Mouse (Mus musculus): Measurements from ENCODE around the gene Psen1. TPM values are rescaled to one million over a fixed set of nuclear protein-coding genes. Genes with fewer than 3 reads are reported as not detected.

The Psen1 gene
- polyA plus RNA-seq, 1 experiment: 36.6 TPM

DNA sequence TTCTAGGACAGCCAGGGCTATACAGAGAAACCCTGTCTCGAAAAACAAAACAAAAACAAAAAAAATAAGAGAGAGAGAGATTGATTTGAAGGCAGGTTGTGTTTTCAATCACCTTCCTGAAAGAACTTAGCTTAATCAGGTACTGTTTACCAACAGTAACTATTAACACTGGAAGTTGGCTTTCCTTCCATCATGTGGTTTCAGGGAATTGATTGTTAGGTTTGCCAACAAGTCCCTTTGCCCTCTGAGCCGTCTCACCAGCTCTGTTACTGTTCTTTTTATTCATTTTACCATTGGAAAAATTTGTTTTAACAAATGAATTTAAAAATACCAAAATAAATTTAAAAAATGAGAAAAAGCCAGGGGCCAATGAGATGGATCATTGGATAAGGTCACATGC lies 22.0 kb downstream of the Psen1 start:
- Histone ChIP-seq H3K36me3 (ENCODE audit: control insufficient read depth, insufficient read depth) (peaks cover 29% of the 10 kb centered on the region), H3K4me3 (ENCODE audit: insufficient read depth, poor library complexity, severe bottlenecking) (no peak overlapping the region), H3K79me2 (ENCODE audit: control insufficient read depth, insufficient read depth) (no peaks in the 10 kb centered on the region), H3ac (ENCODE audit: control insufficient read depth, insufficient read length, low read depth) (no peak overlapping the region), H3K79me3 (ENCODE audit: low read depth) (no peaks in the 10 kb centered on the region), H3K27me3 (ENCODE audit: control insufficient read depth, insufficient read depth, insufficient read length) (no peaks in the 10 kb centered on the region)
- no peak for TF ChIP-seq MYOG (IDR thresholded peaks at IDR 0.05; ENCODE audit: control insufficient read depth, extremely low read depth, insufficient read length)
- no peak for TF ChIP-seq USF1 (IDR thresholded peaks at IDR 0.05; ENCODE audit: low read depth)
- no peak for TF ChIP-seq FOSL1 (IDR thresholded peaks at IDR 0.05; ENCODE audit: insufficient read depth, low read length, poor library complexity, severe bottlenecking)
- TF ChIP-seq CEBPB (IDR thresholded peaks at IDR 0.05; ENCODE audit: low read depth): no peak
- no peak for TF ChIP-seq MAX (IDR thresholded peaks at IDR 0.05)

DNA sequence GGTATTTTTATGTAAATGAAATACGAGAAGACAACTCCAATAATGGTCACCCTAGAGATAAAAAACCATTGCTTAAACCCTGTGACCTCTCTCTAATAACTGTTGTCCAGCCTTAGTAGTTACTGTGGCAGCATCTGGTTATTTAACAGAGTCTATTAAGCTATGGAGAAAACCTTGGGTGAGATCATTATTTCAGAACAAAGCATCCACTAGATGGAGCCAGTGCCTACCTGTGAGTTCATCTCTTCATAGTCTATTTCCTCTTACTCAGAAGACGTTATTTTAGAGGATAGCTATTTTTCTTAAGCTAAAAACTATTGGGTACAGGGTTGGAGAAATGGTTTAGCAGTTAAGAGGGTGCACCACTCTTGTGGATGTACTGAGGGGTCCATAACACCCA lies 25.8 kb downstream of the Psen1 start:
- H3K4me3 ChIP-seq (ENCODE audit: insufficient read depth, poor library complexity, severe bottlenecking): no peak overlapping the region
- peaks cover 46% of the 10 kb centered on the region for H3K36me3 ChIP-seq (ENCODE audit: control insufficient read depth, insufficient read depth)
- no peak for TF ChIP-seq USF1 (IDR thresholded peaks at IDR 0.05; ENCODE audit: low read depth)
- TF ChIP-seq CTCF (IDR thresholded peaks at IDR 0.05; ENCODE audit: control insufficient read depth, insufficient read depth, insufficient read length): no peak
- H3K79me3 ChIP-seq (ENCODE audit: low read depth): no peaks in the 10 kb centered on the region
- H3K27me3 ChIP-seq (ENCODE audit: control insufficient read depth, insufficient read depth, insufficient read length): no peaks in the 10 kb centered on the region
- no peak overlapping the region for H3ac ChIP-seq (ENCODE audit: control insufficient read depth, insufficient read length, low read depth)
- H3K79me2 ChIP-seq (ENCODE audit: control insufficient read depth, insufficient read depth): no peaks in the 10 kb centered on the region

DNA sequence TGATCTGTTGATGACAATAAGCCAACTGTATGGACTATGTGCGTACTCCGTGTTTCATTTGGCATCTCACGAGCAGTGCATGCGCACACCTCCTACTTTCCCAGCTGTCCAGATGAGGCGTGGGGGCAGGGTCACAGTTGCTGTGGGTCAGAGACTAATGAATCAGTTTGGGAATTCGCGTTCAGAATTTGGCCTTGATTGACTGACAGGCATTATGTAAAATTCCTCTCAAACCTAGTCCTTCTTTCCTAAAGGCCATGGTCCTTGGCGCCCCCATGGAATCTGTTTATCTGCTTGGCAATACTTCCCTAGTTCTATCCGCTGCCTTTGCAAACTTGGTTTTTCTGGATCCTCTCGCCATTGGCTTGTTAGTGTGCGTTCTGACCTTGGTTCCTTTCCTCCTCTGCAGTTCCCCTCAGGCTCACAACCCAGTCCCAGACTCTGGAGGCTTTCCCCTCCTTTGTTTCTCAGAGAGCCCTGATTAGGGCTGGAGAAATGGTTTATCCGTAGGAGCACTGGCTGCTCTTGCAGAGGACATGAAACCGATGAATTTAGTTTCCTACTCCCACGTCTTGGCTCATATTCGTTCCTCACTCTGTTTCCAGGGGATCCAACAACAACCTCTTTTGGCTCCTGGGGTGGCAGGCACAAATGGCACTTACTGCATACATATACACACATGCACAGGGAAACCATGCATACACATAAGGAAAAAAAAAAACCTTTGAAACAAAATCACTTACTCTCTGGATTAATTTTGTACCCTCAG lies 28.6 kb downstream of the Psen1 start:
- TF ChIP-seq USF1 (IDR thresholded peaks at IDR 0.05; ENCODE audit: low read depth) (no peak), CTCF (IDR thresholded peaks at IDR 0.05; ENCODE audit: control insufficient read depth, insufficient read depth, insufficient read length) (no peak)
- H3K27me3 ChIP-seq (ENCODE audit: control insufficient read depth, insufficient read depth, insufficient read length): no peaks in the 10 kb centered on the region
- H3ac ChIP-seq (ENCODE audit: control insufficient read depth, insufficient read length, low read depth): no peak overlapping the region
- no peak overlapping the region for H3K4me3 ChIP-seq (ENCODE audit: insufficient read depth, poor library complexity, severe bottlenecking)
- peaks cover 71% of the 10 kb centered on the region for H3K36me3 ChIP-seq (ENCODE audit: control insufficient read depth, insufficient read depth)
- H3K79me2 ChIP-seq (ENCODE audit: control insufficient read depth, insufficient read depth): no peaks in the 10 kb centered on the region
- H3K79me3 ChIP-seq (ENCODE audit: low read depth): no peaks in the 10 kb centered on the region

DNA sequence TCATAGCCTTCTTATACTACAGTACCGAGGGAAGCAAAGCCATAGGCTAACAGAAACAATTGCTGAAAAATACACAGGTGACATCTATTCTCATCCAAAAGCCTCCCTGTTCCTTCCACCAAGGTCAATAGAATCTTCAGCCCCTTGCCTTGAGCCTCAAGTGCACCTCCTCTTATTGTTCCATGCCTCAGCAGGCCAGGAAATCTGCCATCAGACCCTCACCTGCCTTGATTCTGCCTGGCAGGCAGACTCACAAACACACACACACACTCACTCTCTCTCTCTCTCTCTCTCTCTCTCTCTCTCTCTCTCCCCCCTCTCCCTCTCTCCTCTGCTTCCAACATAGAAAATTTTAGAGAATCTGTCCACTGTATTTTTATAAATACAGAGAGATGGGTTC lies 31.5 kb downstream of the Psen1 start:
- TF ChIP-seq MYOG (IDR thresholded peaks at IDR 0.05; ENCODE audit: control insufficient read depth, extremely low read depth, insufficient read length) (no peak), MYOD1 (IDR thresholded peaks at IDR 0.05; ENCODE audit: control insufficient read depth, insufficient read length, low read depth) (no peak), CEBPB (IDR thresholded peaks at IDR 0.05; ENCODE audit: low read depth) (no peak), CTCF (IDR thresholded peaks at IDR 0.05; ENCODE audit: control insufficient read depth, insufficient read depth, insufficient read length) (no peak), FOSL1 (IDR thresholded peaks at IDR 0.05; ENCODE audit: insufficient read depth, low read length, poor library complexity, severe bottlenecking) (no peak), USF1 (IDR thresholded peaks at IDR 0.05; ENCODE audit: low read depth) (no peak), MAX (IDR thresholded peaks at IDR 0.05) (no peak)
- Histone ChIP-seq H3K36me3 (ENCODE audit: control insufficient read depth, insufficient read depth) (peaks cover 56% of the 10 kb centered on the region), H3ac (ENCODE audit: control insufficient read depth, insufficient read length, low read depth) (no peak overlapping the region), H3K4me3 (ENCODE audit: insufficient read depth, poor library complexity, severe bottlenecking) (no peak overlapping the region), H3K79me2 (ENCODE audit: control insufficient read depth, insufficient read depth) (no peaks in the 10 kb centered on the region), H3K27me3 (ENCODE audit: control insufficient read depth, insufficient read depth, insufficient read length) (no peaks in the 10 kb centered on the region), H3K79me3 (ENCODE audit: low read depth) (no peaks in the 10 kb centered on the region)

DNA sequence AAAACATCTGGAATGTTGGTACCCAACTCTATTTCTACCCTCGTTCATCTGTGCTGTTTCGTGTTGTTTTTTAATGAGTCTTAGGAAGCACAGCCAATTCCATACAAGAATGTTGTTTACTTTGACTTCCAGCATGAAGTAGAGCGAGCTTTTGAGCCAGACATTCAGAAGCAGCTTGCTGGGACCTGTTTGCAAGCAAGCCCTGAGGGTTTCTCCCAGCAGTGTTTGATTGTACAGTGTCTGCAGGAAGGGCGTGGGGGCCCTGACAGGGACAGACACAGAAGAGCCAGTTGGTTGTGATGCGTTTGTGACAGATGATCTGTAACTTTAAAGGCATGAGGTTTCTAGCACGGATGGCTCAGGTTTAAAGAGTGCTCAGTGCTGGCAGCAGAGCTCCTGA lies 33.3 kb downstream of the Psen1 start:
- Histone ChIP-seq H3K27me3 (ENCODE audit: control insufficient read depth, insufficient read depth, insufficient read length) (no peaks in the 10 kb centered on the region), H3K79me3 (ENCODE audit: low read depth) (no peaks in the 10 kb centered on the region), H3K36me3 (ENCODE audit: control insufficient read depth, insufficient read depth) (peaks cover 61% of the 10 kb centered on the region), H3ac (ENCODE audit: control insufficient read depth, insufficient read length, low read depth) (no peak overlapping the region), H3K79me2 (ENCODE audit: control insufficient read depth, insufficient read depth) (no peaks in the 10 kb centered on the region), H3K4me3 (ENCODE audit: insufficient read depth, poor library complexity, severe bottlenecking) (no peak overlapping the region)
- no peak for TF ChIP-seq MYOG (IDR thresholded peaks at IDR 0.05; ENCODE audit: control insufficient read depth, extremely low read depth, insufficient read length)
- no peak for TF ChIP-seq CEBPB (IDR thresholded peaks at IDR 0.05; ENCODE audit: low read depth)
- TF ChIP-seq FOSL1 (IDR thresholded peaks at IDR 0.05; ENCODE audit: insufficient read depth, low read length, poor library complexity, severe bottlenecking): no peak
- TF ChIP-seq USF1 (IDR thresholded peaks at IDR 0.05; ENCODE audit: low read depth): no peak
- no peak for TF ChIP-seq CTCF (IDR thresholded peaks at IDR 0.05; ENCODE audit: control insufficient read depth, insufficient read depth, insufficient read length)
- TF ChIP-seq MAX (IDR thresholded peaks at IDR 0.05): no peak
- no peak for TF ChIP-seq MYOD1 (IDR thresholded peaks at IDR 0.05; ENCODE audit: control insufficient read depth, insufficient read length, low read depth)

DNA sequence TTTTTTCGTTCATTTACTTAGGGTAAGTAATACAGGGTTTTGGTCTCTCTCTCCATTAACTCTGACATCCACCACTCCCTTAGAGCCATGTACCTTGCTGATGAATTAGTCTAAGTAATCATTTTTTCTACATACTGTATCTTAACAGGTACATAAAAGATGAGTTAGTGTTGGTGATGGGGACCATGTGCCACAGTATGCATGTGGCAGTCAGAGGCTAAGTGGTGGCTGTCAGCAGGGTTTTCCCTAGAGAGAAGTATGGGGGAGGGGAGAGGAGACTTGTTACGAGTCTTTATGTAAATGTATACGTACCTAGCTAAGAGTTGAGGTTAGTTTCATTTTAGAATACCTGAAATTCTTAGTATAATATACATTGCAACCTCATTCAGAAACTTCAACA lies 35.1 kb downstream of the Psen1 start:
- no peak for TF ChIP-seq MYOD1 (IDR thresholded peaks at IDR 0.05; ENCODE audit: control insufficient read depth, insufficient read length, low read depth)
- no peak for TF ChIP-seq USF1 (IDR thresholded peaks at IDR 0.05; ENCODE audit: low read depth)
- no peak for TF ChIP-seq MYOG (IDR thresholded peaks at IDR 0.05; ENCODE audit: control insufficient read depth, extremely low read depth, insufficient read length)
- TF ChIP-seq CEBPB (IDR thresholded peaks at IDR 0.05; ENCODE audit: low read depth): no peak
- no peak for TF ChIP-seq FOSL1 (IDR thresholded peaks at IDR 0.05; ENCODE audit: insufficient read depth, low read length, poor library complexity, severe bottlenecking)
- TF ChIP-seq MAX (IDR thresholded peaks at IDR 0.05): no peak
- TF ChIP-seq CTCF (IDR thresholded peaks at IDR 0.05; ENCODE audit: control insufficient read depth, insufficient read depth, insufficient read length): no peak

More for the DNA sequence above, 35.1 kb downstream of the Psen1 start:
- Histone ChIP-seq H3K79me2 (ENCODE audit: control insufficient read depth, insufficient read depth) (no peaks in the 10 kb centered on the region), H3ac (ENCODE audit: control insufficient read depth, insufficient read length, low read depth) (no peak overlapping the region), H3K4me3 (ENCODE audit: insufficient read depth, poor library complexity, severe bottlenecking) (no peak overlapping the region), H3K79me3 (ENCODE audit: low read depth) (no peaks in the 10 kb centered on the region), H3K36me3 (ENCODE audit: control insufficient read depth, insufficient read depth) (peaks cover 68% of the 10 kb centered on the region), H3K27me3 (ENCODE audit: control insufficient read depth, insufficient read depth, insufficient read length) (no peaks in the 10 kb centered on the region)
